Mouse (Mus musculus): ENCODE results near the gene Cdsn.

DNA sequence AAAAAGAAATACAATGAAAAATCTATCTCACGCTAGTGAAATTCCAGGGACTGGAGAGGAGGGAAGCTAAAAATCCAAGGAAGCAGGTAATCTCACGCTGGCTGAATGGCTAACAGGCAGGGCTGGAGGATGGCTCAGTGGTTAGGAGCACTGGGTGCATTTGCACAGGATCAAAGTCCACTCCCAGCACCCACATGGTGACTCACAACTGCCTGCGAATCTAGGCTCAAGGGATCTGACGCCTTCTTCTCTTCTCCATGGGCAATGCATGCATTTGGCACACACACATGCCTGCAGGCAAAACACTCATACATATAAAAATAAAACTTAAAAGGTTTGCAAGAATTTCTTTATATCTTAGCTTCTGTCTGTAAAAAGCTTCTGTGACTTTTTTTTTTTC lies 14.5 kb upstream of the Cdsn start:
- TF ChIP-seq CTCF (IDR thresholded peaks at IDR 0.05): no peak
- TF ChIP-seq EP300 (IDR thresholded peaks at IDR 0.05): no peak
